Mouse (Mus musculus): ENCODE data around the gene Gm29110. TPM values are rescaled to one million over a fixed set of nuclear protein-coding genes. Genes with fewer than 3 reads are reported as not detected.
"Not testable (repeated sequence)": the region's sequence is repeated elsewhere in the genome, so short reads cannot be mapped to it uniquely, and the experiment has no call there.

The Gm29110 gene
- polyA plus RNA-seq (2015; fragmentation: Nextera tagmentation; extraction: Ambion mirVana) = not detected in 2 replicates

- H3K9ac ChIP-seq (replicated peaks; ENCODE audit: low read depth, low read length); H3K27me3 ChIP-seq (replicated peaks; ENCODE audit: control insufficient read depth, insufficient read depth, low read length); H3K27ac ChIP-seq (ENCODE audit: low read length); H3K4me2 ChIP-seq (ENCODE audit: low read length); H3K4me1 ChIP-seq (replicated peaks; ENCODE audit: control insufficient read depth, insufficient read depth, low read length); H3K4me3 ChIP-seq (replicated peaks; ENCODE audit: low read length); ATAC-seq; H3K36me3 ChIP-seq (ENCODE audit: control insufficient read depth, insufficient read depth); H3K9me3 ChIP-seq (ENCODE audit: control insufficient read depth, low read length): not testable (repeated sequence)
- 83% methylated on average over 1 of the region's 6 CpGs for WGBS
Measured at GRCm38 (mm10) chrY:74470231-74470630, at the start of gene Gm29110. Gene Gm29110 (plus strand): TSS chrY:74470531.

Other genes starting within 250 kb of the Gm29110 start
- not detected in 2 replicates for gene Gm21913, start 153.4 kb downstream of the Gm29110 start, polyA plus RNA-seq (2015; fragmentation: Nextera tagmentation; extraction: Ambion mirVana)